Mouse (Mus musculus): ENCODE results near the gene Npas1. TPM values are rescaled to one million over a fixed set of nuclear protein-coding genes. Genes with fewer than 3 reads are reported as not detected.
A peak's percentile ranks its signal among the peaks of the same experiment; 100 is the strongest.

The Npas1 gene
- polyA plus RNA-seq, 1 experiment from 2014 or later, result 6.7 TPM

- H3K27me3 ChIP-seq, result peaks cover 28% of the 10 kb centered on the region; the same call in 1 of the 2 replicates
- no peaks in the 10 kb centered on the region for H3K36me3 ChIP-seq
- no peak for ATAC-seq (replicated peaks)
- no peak overlapping the region for H3K4me3 ChIP-seq
- no peak overlapping the region for H3K9ac ChIP-seq (replicated peaks)
- no peaks in the 10 kb centered on the region for H3K9me3 ChIP-seq
- no peak overlapping the region for H3K27ac ChIP-seq (replicated peaks)
- H3K4me2 ChIP-seq (replicated peaks), result no peak overlapping the region
- peaks cover 13% of the 10 kb centered on the region for H3K4me1 ChIP-seq
- WGBS, result 83% methylated on average over 4 of the region's 4 CpGs
Observed at GRCm38 (mm10) chr7:16466565-16466964, 11.0 kb downstream of the Npas1 start.

GRCm38 (mm10) chr7:16465568-16465967 lies 12.0 kb downstream of the Npas1 start:
- Histone ChIP-seq H3K27me3 (peaks cover 24% of the 10 kb centered on the region; the same call in 1 of the 2 replicates), H3K9ac (replicated peaks) (no peak overlapping the region), H3K27ac (replicated peaks) (no peak overlapping the region), H3K36me3 (no peaks in the 10 kb centered on the region), H3K4me3 (no peak overlapping the region), H3K4me1 (peaks cover 12% of the 10 kb centered on the region), H3K9me3 (no peaks in the 10 kb centered on the region), H3K4me2 (replicated peaks) (no peak overlapping the region)
- WGBS, result 90% methylated on average over 5 of the region's 5 CpGs
- ATAC-seq (replicated peaks), result no peak

- Histone ChIP-seq H3K4me3 (no peak overlapping the region), H3K4me2 (replicated peaks) (no peak overlapping the region), H3K27ac (replicated peaks) (no peak overlapping the region), H3K9ac (replicated peaks) (no peak overlapping the region), H3K9me3 (no peaks in the 10 kb centered on the region), H3K36me3 (no peaks in the 10 kb centered on the region), H3K27me3 (peaks cover 24% of the 10 kb centered on the region; the same call in 1 of the 2 replicates), H3K4me1 (peaks cover 12% of the 10 kb centered on the region)
- ATAC-seq (replicated peaks), result peak; percentile 39
- 12% methylated on average over 8 of the region's 8 CpGs for WGBS
Observed at GRCm38 (mm10) chr7:16465160-16465559, 12.4 kb downstream of the Npas1 start.

- H3K36me3 ChIP-seq, result no peaks in the 10 kb centered on the region
- H3K9me3 ChIP-seq, result no peaks in the 10 kb centered on the region
- peaks cover 8% of the 10 kb centered on the region for H3K4me1 ChIP-seq
- no peak overlapping the region for H3K27ac ChIP-seq (replicated peaks)
- peaks cover 16% of the 10 kb centered on the region; the same call in 1 of the 2 replicates for H3K27me3 ChIP-seq
- H3K4me3 ChIP-seq, result no peak overlapping the region
- H3K4me2 ChIP-seq (replicated peaks), result no peak overlapping the region
- WGBS, result 4% methylated on average over 14 of the region's 14 CpGs
- peak; percentile 56; the same call in 1 of the 2 replicates for ATAC-seq (replicated peaks)
- H3K9ac ChIP-seq (replicated peaks), result no peak overlapping the region
Observed at GRCm38 (mm10) chr7:16463214-16463613, 14.3 kb downstream of the Npas1 start.

- Histone ChIP-seq H3K4me3 (no peak overlapping the region), H3K4me1 (0 out of 2 replicates have a peak, but pooled peaks cover 2% of the 10 kb centered on the region), H3K36me3 (no peaks in the 10 kb centered on the region), H3K27me3 (peaks cover 10% of the 10 kb centered on the region; the same call in 1 of the 2 replicates), H3K27ac (replicated peaks) (no peak overlapping the region), H3K4me2 (replicated peaks) (no peak overlapping the region), H3K9me3 (no peaks in the 10 kb centered on the region), H3K9ac (replicated peaks) (no peak overlapping the region)
- no peak for ATAC-seq (replicated peaks)
- WGBS, result 88% methylated on average over 6 of the region's 6 CpGs
Observed at GRCm38 (mm10) chr7:16461705-16462104, 15.8 kb downstream of the Npas1 start.

GRCm38 (mm10) chr7:16461151-16461550 lies 16.4 kb downstream of the Npas1 start:
- Histone ChIP-seq H3K4me1 (0 out of 2 replicates have a peak, but pooled peaks cover 2% of the 10 kb centered on the region), H3K27me3 (peaks cover 10% of the 10 kb centered on the region; the same call in 1 of the 2 replicates)
- WGBS, result 60% methylated on average over 6 of the region's 6 CpGs

GRCm38 (mm10) chr7:16460566-16460965 lies 17.0 kb downstream of the Npas1 start:
- peaks cover 10% of the 10 kb centered on the region; the same call in 1 of the 2 replicates for H3K27me3 ChIP-seq
- H3K4me2 ChIP-seq (replicated peaks), result no peak overlapping the region
- no peak overlapping the region for H3K9ac ChIP-seq (replicated peaks)
- no peak overlapping the region for H3K27ac ChIP-seq (replicated peaks)
- no peak overlapping the region for H3K4me3 ChIP-seq
- H3K9me3 ChIP-seq, result no peaks in the 10 kb centered on the region
- WGBS, result 68% methylated on average over 13 of the region's 13 CpGs
- no peak for ATAC-seq (replicated peaks)
- 0 out of 2 replicates have a peak, but pooled peaks cover 2% of the 10 kb centered on the region for H3K4me1 ChIP-seq
- H3K36me3 ChIP-seq, result 0 out of 2 replicates have a peak, but pooled peaks cover 6% of the 10 kb centered on the region

More at GRCm38 (mm10) chr7:16461151-16461550, 16.4 kb downstream of the Npas1 start:
- H3K9ac ChIP-seq (replicated peaks), result no peak overlapping the region
- no peak overlapping the region for H3K4me3 ChIP-seq
- no peak for ATAC-seq (replicated peaks)
- 0 out of 2 replicates have a peak, but pooled peaks cover 2% of the 10 kb centered on the region for H3K36me3 ChIP-seq
- no peaks in the 10 kb centered on the region for H3K9me3 ChIP-seq
- H3K27ac ChIP-seq (replicated peaks), result no peak overlapping the region
- no peak overlapping the region for H3K4me2 ChIP-seq (replicated peaks)

GRCm38 (mm10) chr7:16456289-16456688 lies 21.2 kb downstream of the Npas1 start:
- WGBS, result 81% methylated on average over 5 of the region's 5 CpGs
- no peak overlapping the region for H3K27ac ChIP-seq (replicated peaks)
- H3K4me2 ChIP-seq (replicated peaks), result no peak overlapping the region
- H3K9ac ChIP-seq (replicated peaks), result no peak overlapping the region
- H3K27me3 ChIP-seq, result no peaks in the 10 kb centered on the region
- no peak for ATAC-seq (replicated peaks)
- H3K9me3 ChIP-seq, result no peaks in the 10 kb centered on the region
- no peak overlapping the region for H3K4me3 ChIP-seq
- peaks cover 10% of the 10 kb centered on the region for H3K4me1 ChIP-seq
- H3K36me3 ChIP-seq, result 0 out of 2 replicates have a peak, but pooled peaks cover 8% of the 10 kb centered on the region

- no peak overlapping the region for H3K9ac ChIP-seq (replicated peaks)
- H3K4me3 ChIP-seq, result no peak overlapping the region
- H3K36me3 ChIP-seq, result 0 out of 2 replicates have a peak, but pooled peaks cover 8% of the 10 kb centered on the region
- H3K4me1 ChIP-seq, result peaks cover 10% of the 10 kb centered on the region
- no peaks in the 10 kb centered on the region for H3K27me3 ChIP-seq
- no peaks in the 10 kb centered on the region for H3K9me3 ChIP-seq
- WGBS, result 97% methylated on average over 14 of the region's 14 CpGs
- no peak for ATAC-seq (replicated peaks)
- H3K27ac ChIP-seq (replicated peaks), result no peak overlapping the region
- no peak overlapping the region for H3K4me2 ChIP-seq (replicated peaks)
Observed at GRCm38 (mm10) chr7:16455016-16455415, 22.5 kb downstream of the Npas1 start.

- H3K27me3 ChIP-seq, result no peaks in the 10 kb centered on the region
- H3K9me3 ChIP-seq, result no peaks in the 10 kb centered on the region
- WGBS, result under 1% methylated on average over 23 of the region's 23 CpGs
- peak; percentile 76 for ATAC-seq (replicated peaks)
- peak overlapping the region; percentile 70 for H3K4me2 ChIP-seq (replicated peaks)
- H3K4me3 ChIP-seq, result peak overlapping the region; percentile 67
- peaks cover 10% of the 10 kb centered on the region for H3K4me1 ChIP-seq
- peak overlapping the region; percentile 63 for H3K9ac ChIP-seq (replicated peaks)
- peak overlapping the region; percentile 68 for H3K27ac ChIP-seq (replicated peaks)
- H3K36me3 ChIP-seq, result 0 out of 2 replicates have a peak, but pooled peaks cover 8% of the 10 kb centered on the region
Observed at GRCm38 (mm10) chr7:16453118-16453711, 24.3 kb downstream of the Npas1 start.

GRCm38 (mm10) chr7:16452587-16453073 lies 24.9 kb downstream of the Npas1 start, which contains the start of gene Tmem160:
Tmem160 (plus strand) TSS chr7:16452779.
- Histone ChIP-seq H3K4me3 (peak within 1 kb of the TSS; percentile 67), H3K9ac (replicated peaks) (peak within 1 kb of the TSS; percentile 63), H3K27me3 (no peaks in the 10 kb centered on the region), H3K36me3 (0 out of 2 replicates have a peak, but pooled peaks cover 8% of the 10 kb centered on the region), H3K4me2 (replicated peaks) (peak within 1 kb of the TSS; percentile 70), H3K9me3 (no peaks in the 10 kb centered on the region), H3K27ac (replicated peaks) (peak within 1 kb of the TSS; percentile 68), H3K4me1 (peaks cover 10% of the 10 kb centered on the region)
- ATAC-seq (replicated peaks), result peak; percentile 99
- WGBS, result under 1% methylated on average over 30 of the region's 30 CpGs

GRCm38 (mm10) chr7:16451656-16452055 lies 25.9 kb downstream of the Npas1 start:
- no peak overlapping the region for H3K9ac ChIP-seq (replicated peaks)
- 0 out of 2 replicates have a peak, but pooled peaks cover 8% of the 10 kb centered on the region for H3K36me3 ChIP-seq
- peaks cover 10% of the 10 kb centered on the region for H3K4me1 ChIP-seq
- no peaks in the 10 kb centered on the region for H3K27me3 ChIP-seq
- ATAC-seq (replicated peaks), result no peak
- H3K27ac ChIP-seq (replicated peaks), result no peak overlapping the region
- WGBS, result 91% methylated on average over 6 of the region's 6 CpGs
- H3K4me2 ChIP-seq (replicated peaks), result no peak overlapping the region
- no peaks in the 10 kb centered on the region for H3K9me3 ChIP-seq
- H3K4me3 ChIP-seq, result no peak overlapping the region
